Mouse (Mus musculus) ovary, adult 2 months (tissue): Measurements from ENCODE around the gene Wapl. TPM values are rescaled to one million over a fixed set of nuclear protein-coding genes. Genes with fewer than 3 reads are reported as not detected.

Experiments
- polyA plus RNA-seq: library from polyadenylated mRNA; depleted of rRNA; stranded (reverse); fragments of >200 nt; gene quantifications from 2 replicates; pipeline ENCODE4 v1.2.3, GENCODE M21; 2012; rRNA removed

Wapl gene
- polyA plus RNA-seq, result 8.5 and 11.3 TPM in 2 replicates

DNA sequence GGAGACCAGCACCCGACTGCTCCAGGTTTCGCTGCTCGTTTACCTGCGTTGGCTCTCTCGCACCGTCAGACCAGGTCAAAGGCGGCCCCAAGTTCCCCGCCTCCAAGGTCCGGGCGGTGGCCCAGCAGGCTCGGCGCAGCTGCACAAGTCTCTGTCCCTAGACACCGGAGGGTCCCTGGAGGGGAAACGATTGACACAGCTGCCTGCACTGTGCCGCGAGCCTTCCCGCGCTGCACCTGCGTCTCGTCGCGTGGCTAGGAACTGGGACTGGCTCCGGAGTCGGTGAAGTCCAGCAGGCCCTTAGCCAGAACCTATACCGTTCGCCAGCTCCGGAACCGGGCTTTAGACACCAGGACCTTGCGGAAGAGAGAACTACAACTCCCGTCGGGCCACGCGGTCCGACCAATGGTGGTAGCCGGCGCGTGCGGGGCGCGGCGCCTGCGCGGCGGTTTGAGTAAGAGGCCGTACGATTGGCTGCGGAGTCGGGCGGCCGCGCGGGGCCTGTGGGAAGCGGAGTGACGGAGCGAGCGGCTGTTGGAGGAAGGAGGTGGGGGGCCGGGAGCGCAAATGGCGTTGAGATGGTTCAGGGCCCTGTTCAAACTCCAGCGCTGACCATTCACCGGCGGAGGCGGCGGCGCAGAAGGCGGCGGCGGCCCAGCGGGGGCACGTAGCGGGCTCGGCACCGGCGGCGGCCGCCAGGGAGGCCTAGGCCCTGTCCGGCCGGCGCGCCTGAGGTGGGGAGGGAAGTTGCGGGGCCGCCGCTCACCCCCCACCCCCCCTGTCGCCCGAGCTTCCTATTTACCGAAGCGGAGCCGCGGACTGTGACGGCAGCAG, at the start of gene Wapl:
Gene Wapl, plus strand, starts transcription at position 534 of the 834 bp plus-strand sequence.

Other genes starting within 250 kb of the Wapl start
- 9.9 and 11.5 TPM in 2 replicates for gene Bmpr1a, start 170.6 kb upstream of the Wapl start, polyA plus RNA-seq
- gene 9230112D13Rik, start 151.1 kb upstream of the Wapl start, polyA plus RNA-seq, result not detected in 2 replicates
- gene Ldb3, start 85.2 kb upstream of the Wapl start, polyA plus RNA-seq, result 5.2 and 6.4 TPM in 2 replicates
- 0.10 TPM in 1 of 2 replicates, not detected in the other for gene Opn4, start 73.8 kb upstream of the Wapl start, polyA plus RNA-seq
- gene Grid1, start 146.2 kb downstream of the Wapl start, polyA plus RNA-seq, result 1.5 TPM in 2 replicates